Mouse (Mus musculus) T-cell, adult 66 days (primary cell): ENCODE results near the gene Dynlt1b. TPM values are rescaled to one million over a fixed set of nuclear protein-coding genes. Genes with fewer than 3 reads are reported as not detected.

Experiments
- total RNA-seq, 2 experiments: library from RNA; stranded (reverse); gene quantifications; 3 replicates in 1 of 2; 4 replicates in 1 of 2; pipeline ENCODE4 v1.2.4; 2023

Gene Dynlt1b
- total RNA-seq, result 10 to 100 TPM; 73.9 to 89.5 TPM

GRCm38 (mm10) chr17:6429945-6430344 is at the start of gene Dynlt1b:
Gene Dynlt1b (plus strand): TSS chr17:6430112.

Other genes with a start within 250 kb of the Dynlt1b start
- 1 to 10 TPM; 8.5 to 8.8 TPM for gene Tmem181a, start 173.3 kb upstream of the Dynlt1b start, total RNA-seq
- gene Dynlt1a, start 112.6 kb upstream of the Dynlt1b start, total RNA-seq, result 10 to 100 TPM in 1 of 2 experiments, 1 to 10 TPM in 1; 6.7 to 11.0 TPM
- gene Dynlt1c, start 171.6 kb downstream of the Dynlt1b start, total RNA-seq, result 10 to 100 TPM; 16.5 to 29.2 TPM
- gene Dynlt1f, start 225.8 kb downstream of the Dynlt1b start, total RNA-seq, result 10 to 100 TPM; 89.8 to 93.7 TPM
- gene Sytl3, start 229.0 kb downstream of the Dynlt1b start, total RNA-seq, result 100 to 1,000 TPM in 1 of 2 experiments, 10 to 100 TPM in 1; 94.9 to 112 TPM